Mouse (Mus musculus): ENCODE data around the gene Mfap1b. TPM values are rescaled to one million over a fixed set of nuclear protein-coding genes. Genes with fewer than 3 reads are reported as not detected.
A peak's percentile ranks its signal among the peaks of the same experiment; 100 is the strongest.

Gene Mfap1b
- polyA plus RNA-seq, 1 experiment, result 4.5 TPM

DNA sequence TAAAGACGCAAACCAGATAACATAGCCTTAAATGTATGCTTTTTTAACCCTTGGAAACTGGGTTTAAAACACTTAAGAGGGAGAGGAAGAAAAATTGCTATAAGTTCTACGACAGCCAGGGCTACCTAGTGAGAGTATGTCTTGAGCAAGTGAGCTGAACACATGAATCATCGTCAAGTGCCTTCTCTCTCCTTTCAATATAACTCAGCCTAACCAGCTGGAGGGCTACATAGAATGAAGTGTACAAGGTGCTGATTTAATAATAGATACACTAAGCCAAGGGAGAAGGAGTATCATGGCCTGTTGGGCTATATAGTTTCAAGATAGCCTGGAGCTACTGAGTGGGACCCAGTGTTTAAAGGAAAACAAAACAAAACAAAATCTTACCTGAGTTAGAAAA, 55.4 kb downstream of the Mfap1b start:
- Histone ChIP-seq H3K4me3 (ENCODE audit: control insufficient read depth, low read depth, low read length) (no peak overlapping the region), H3K36me3 (ENCODE audit: control insufficient read depth, insufficient read depth, low read length) (no peaks in the 10 kb centered on the region; the same call in 1 of the 2 replicates), H3K4me1 (ENCODE audit: control insufficient read depth, insufficient read depth, low read length) (peaks cover 2% of the 10 kb centered on the region; the same call in 1 of the 2 replicates), H3K27me3 (ENCODE audit: control insufficient read depth, insufficient read depth, low read length) (no peaks in the 10 kb centered on the region), H3K27ac (ENCODE audit: control insufficient read depth, insufficient read depth, low read depth, low read length) (no peak overlapping the region)
- TF ChIP-seq POLR2A (IDR thresholded peaks at IDR 0.05; ENCODE audit: control insufficient read depth, low read depth, low read length) (no peak), CTCF (IDR thresholded peaks at IDR 0.05; ENCODE audit: control insufficient read depth, insufficient read depth, insufficient replicate concordance, low read depth, low read length) (no peak)

DNA sequence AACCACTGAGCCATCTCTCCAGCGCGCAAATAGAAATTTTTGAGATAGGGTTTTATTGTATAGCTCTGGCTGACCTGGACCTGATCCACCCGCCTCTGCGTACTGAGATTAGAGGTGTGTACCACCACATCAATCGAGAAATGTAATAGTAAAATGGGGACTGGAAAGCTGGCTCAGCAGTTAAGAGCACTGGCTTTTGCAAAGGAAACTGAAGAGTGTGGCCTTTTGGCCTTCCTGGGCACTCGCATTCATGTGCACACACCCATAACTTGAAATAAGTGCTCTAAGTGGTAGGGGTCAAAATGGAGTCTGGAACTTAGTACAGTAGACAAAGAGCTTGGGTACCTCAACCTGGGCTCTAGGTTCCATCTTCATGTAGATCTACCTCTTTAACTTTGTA, 57.5 kb downstream of the Mfap1b start:
- H3K4me1 ChIP-seq (ENCODE audit: control insufficient read depth, insufficient read depth, low read length), result peaks cover 4% of the 10 kb centered on the region; the same call in 1 of the 2 replicates
- H3K4me3 ChIP-seq (ENCODE audit: control insufficient read depth, low read depth, low read length), result no peak overlapping the region
- H3K36me3 ChIP-seq (ENCODE audit: control insufficient read depth, insufficient read depth, low read length), result peaks cover 4% of the 10 kb centered on the region; the same call in 1 of the 2 replicates
- no peaks in the 10 kb centered on the region for H3K27me3 ChIP-seq (ENCODE audit: control insufficient read depth, insufficient read depth, low read length)
- H3K27ac ChIP-seq (ENCODE audit: control insufficient read depth, insufficient read depth, low read depth, low read length), result no peak overlapping the region
- TF ChIP-seq CTCF (IDR thresholded peaks at IDR 0.05; ENCODE audit: control insufficient read depth, insufficient read depth, insufficient replicate concordance, low read depth, low read length), result no peak
- no peak for TF ChIP-seq POLR2A (IDR thresholded peaks at IDR 0.05; ENCODE audit: control insufficient read depth, low read depth, low read length)

DNA sequence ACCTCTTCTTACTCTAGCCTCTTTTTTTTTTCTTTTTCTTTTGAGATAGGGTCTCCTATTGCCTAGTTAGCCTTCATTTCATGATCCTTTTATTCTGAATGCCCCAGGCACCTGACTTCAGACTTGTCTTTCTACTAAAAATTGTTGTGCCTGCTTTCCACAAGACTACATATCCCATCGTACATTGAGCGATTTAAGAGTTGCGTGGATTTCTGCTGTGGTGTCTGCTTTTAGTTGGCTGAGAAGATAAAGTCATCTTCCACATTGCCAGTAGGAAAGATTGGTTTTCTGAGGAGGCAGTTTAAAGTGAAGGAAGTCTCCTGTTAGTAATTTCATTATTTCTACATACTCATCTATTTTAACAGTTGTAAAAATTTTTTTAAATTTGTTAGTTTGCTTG, 58.3 kb downstream of the Mfap1b start:
- Histone ChIP-seq H3K4me3 (ENCODE audit: control insufficient read depth, low read depth, low read length) (no peak overlapping the region), H3K4me1 (ENCODE audit: control insufficient read depth, insufficient read depth, low read length) (peaks cover 4% of the 10 kb centered on the region; the same call in 1 of the 2 replicates), H3K27ac (ENCODE audit: control insufficient read depth, insufficient read depth, low read depth, low read length) (no peak overlapping the region), H3K36me3 (ENCODE audit: control insufficient read depth, insufficient read depth, low read length) (peaks cover 4% of the 10 kb centered on the region; the same call in 1 of the 2 replicates), H3K27me3 (ENCODE audit: control insufficient read depth, insufficient read depth, low read length) (no peaks in the 10 kb centered on the region)
- TF ChIP-seq CTCF (IDR thresholded peaks at IDR 0.05; ENCODE audit: control insufficient read depth, insufficient read depth, insufficient replicate concordance, low read depth, low read length), result no peak
- no peak for TF ChIP-seq POLR2A (IDR thresholded peaks at IDR 0.05; ENCODE audit: control insufficient read depth, low read depth, low read length)

DNA sequence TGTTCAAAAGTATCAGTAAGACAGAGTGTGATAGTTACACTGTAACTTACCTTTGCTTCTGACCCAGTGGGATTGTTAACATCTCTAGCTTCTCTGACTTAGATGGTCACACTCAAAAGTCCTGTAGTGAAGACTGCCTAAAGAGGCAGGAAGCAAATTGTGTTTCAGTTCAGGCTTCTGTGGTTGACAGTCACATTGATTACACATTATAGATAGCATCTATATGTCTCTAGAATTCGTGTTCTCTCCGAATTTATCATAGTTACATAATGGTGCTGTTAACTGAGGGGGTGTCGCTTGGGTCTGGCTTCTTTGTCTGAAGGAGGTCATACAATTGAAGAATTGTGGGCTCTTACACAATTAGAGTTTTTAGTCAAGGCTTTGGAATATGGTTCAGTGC, 58.8 kb downstream of the Mfap1b start:
- H3K27me3 ChIP-seq (ENCODE audit: control insufficient read depth, insufficient read depth, low read length), result no peaks in the 10 kb centered on the region
- no peak for TF ChIP-seq POLR2A (IDR thresholded peaks at IDR 0.05; ENCODE audit: control insufficient read depth, low read depth, low read length)
- TF ChIP-seq CTCF (IDR thresholded peaks at IDR 0.05; ENCODE audit: control insufficient read depth, insufficient read depth, insufficient replicate concordance, low read depth, low read length), result no peak
- no peak overlapping the region; the same call in 1 of the 2 replicates for H3K4me3 ChIP-seq (ENCODE audit: control insufficient read depth, low read depth, low read length)
- H3K27ac ChIP-seq (ENCODE audit: control insufficient read depth, insufficient read depth, low read depth, low read length), result no peak overlapping the region
- peaks cover 4% of the 10 kb centered on the region for H3K4me1 ChIP-seq (ENCODE audit: control insufficient read depth, insufficient read depth, low read length)
- H3K36me3 ChIP-seq (ENCODE audit: control insufficient read depth, insufficient read depth, low read length), result peaks cover 6% of the 10 kb centered on the region

DNA sequence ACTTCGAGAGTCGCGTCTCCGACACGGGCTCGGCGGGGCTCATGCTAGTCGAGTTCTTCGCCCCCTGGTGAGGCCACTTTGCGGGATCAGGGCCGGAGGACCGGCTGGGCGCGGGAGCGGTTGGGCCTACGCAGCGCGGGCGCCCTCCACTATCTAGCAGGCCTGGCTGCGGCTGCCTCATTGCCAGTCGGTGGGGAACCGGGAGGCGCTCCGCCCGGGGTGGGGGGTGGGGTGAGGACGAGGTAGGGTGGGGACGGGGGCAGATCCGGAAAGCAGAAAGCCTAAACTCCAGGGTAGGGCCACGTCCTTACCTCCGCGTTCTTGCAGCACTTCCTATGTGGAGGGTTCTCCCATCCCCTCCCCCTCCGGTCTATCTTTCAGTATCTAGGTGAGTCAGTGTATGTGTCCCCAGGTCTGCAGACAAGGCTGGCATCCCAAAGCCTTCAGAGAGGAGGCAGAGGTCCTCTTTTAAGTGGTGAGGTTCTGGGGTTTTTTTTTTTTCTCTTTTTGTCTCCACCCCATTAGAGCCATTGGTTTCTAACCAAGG, 59.7 kb downstream of the Mfap1b start:
- H3K27me3 ChIP-seq (ENCODE audit: control insufficient read depth, insufficient read depth, low read length), result no peaks in the 10 kb centered on the region
- peak overlapping the region; percentile 97 for H3K4me3 ChIP-seq (ENCODE audit: control insufficient read depth, low read depth, low read length)
- H3K4me1 ChIP-seq (ENCODE audit: control insufficient read depth, insufficient read depth, low read length), result peaks cover 4% of the 10 kb centered on the region
- H3K36me3 ChIP-seq (ENCODE audit: control insufficient read depth, insufficient read depth, low read length), result peaks cover 6% of the 10 kb centered on the region
- TF ChIP-seq POLR2A (IDR thresholded peaks at IDR 0.05; ENCODE audit: control insufficient read depth, low read depth, low read length), result no peak
- TF ChIP-seq CTCF (IDR thresholded peaks at IDR 0.05; ENCODE audit: control insufficient read depth, insufficient read depth, insufficient replicate concordance, low read depth, low read length), result no peak
- H3K27ac ChIP-seq (ENCODE audit: control insufficient read depth, insufficient read depth, low read depth, low read length), result peak overlapping the region; percentile 97

DNA sequence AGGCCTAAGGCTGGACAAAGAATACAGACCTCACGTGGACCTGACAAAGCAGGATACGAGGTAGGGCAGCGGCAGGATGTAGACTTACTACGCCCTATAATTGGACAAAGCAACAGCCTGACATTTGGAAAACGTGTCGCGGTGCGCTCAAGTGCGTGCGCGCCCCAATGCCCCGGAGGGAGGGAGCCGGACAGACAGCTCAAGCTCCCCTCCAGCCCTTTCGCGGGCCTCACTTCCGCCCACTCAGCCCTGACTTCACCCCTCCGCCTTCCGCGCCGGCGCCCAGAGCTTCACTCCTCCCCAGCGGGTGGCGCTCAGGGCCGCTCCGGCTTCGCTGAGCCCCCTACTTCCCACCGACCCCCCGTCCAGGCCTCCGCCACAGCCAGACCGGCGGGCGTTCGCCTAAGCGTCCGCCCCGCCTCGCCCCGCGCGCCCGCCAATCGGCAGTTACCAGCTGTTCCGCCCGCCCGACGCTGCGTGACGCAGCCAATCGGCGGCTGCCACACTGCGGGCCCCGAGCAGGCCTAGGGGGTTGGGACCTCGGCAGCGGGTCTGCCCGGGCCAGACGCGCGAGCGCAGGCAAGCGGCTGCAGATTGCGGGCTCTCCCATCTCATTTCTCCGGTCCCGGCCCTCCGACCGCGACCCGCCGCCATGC, 60.4 kb downstream of the Mfap1b start, which contains the start of the genes Pdia3 and Catsper2:
Pdia3 (plus strand) TSS at position 389 of the 656 bp plus-strand sequence.
Catsper2 (minus strand) TSS at position 406 of the 656 bp plus-strand sequence.
- Histone ChIP-seq H3K27me3 (ENCODE audit: control insufficient read depth, insufficient read depth, low read length) (no peaks in the 10 kb centered on the region), H3K4me1 (ENCODE audit: control insufficient read depth, insufficient read depth, low read length) (peaks cover 4% of the 10 kb centered on the region), H3K36me3 (ENCODE audit: control insufficient read depth, insufficient read depth, low read length) (peaks cover 6% of the 10 kb centered on the region), H3K27ac (ENCODE audit: control insufficient read depth, insufficient read depth, low read depth, low read length) (peak within 1 kb of the TSS; percentile 97), H3K4me3 (ENCODE audit: control insufficient read depth, low read depth, low read length) (peak within 1 kb of the TSS; percentile 97)
- no peak for TF ChIP-seq CTCF (IDR thresholded peaks at IDR 0.05; ENCODE audit: control insufficient read depth, insufficient read depth, insufficient replicate concordance, low read depth, low read length)
- TF ChIP-seq POLR2A (IDR thresholded peaks at IDR 0.05; ENCODE audit: control insufficient read depth, low read depth, low read length), result peak; percentile 94

DNA sequence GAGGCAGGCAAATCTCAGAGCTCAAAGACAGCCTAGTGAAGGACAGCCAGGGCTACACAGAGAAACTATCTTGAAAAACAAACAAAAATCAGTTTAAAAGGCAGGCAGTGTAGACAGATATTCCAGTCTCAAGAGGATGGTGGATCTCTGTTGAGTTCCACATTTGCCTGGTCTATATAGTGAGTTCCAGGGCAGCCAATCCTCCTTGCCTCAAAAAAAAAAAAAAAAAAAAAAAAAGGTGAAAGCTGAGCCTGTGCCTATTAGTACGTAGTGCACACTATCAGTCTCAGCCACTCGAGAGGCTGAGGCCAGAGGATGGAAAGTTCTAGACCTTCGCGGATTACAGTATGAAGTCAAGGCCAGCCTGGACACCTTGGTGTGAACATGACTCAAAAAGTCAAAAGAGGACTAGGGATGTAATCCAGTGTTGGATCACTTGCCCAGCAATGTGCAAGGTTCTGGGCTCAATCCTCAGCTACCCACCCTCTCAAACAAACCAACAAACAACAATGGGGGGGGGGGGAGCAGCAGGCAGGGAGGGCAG, 61.0 kb downstream of the Mfap1b start:
- Histone ChIP-seq H3K27ac (ENCODE audit: control insufficient read depth, insufficient read depth, low read depth, low read length) (peak overlapping the region; percentile 92), H3K36me3 (ENCODE audit: control insufficient read depth, insufficient read depth, low read length) (peaks cover 6% of the 10 kb centered on the region), H3K4me1 (ENCODE audit: control insufficient read depth, insufficient read depth, low read length) (peaks cover 4% of the 10 kb centered on the region), H3K4me3 (ENCODE audit: control insufficient read depth, low read depth, low read length) (peak overlapping the region; percentile 97), H3K27me3 (ENCODE audit: control insufficient read depth, insufficient read depth, low read length) (no peaks in the 10 kb centered on the region)
- TF ChIP-seq POLR2A (IDR thresholded peaks at IDR 0.05; ENCODE audit: control insufficient read depth, low read depth, low read length) (no peak), CTCF (IDR thresholded peaks at IDR 0.05; ENCODE audit: control insufficient read depth, insufficient read depth, insufficient replicate concordance, low read depth, low read length) (no peak)

Other genes with a start within 250 kb of the Mfap1b start
- 57.6 and 58.2 TPM in 2 replicates for gene Trp53bp1, start 202.7 kb downstream of the Mfap1b start, polyA plus RNA-seq (2012; rRNA removed)
- gene Map1a, start 184.5 kb downstream of the Mfap1b start, polyA plus RNA-seq (2012; rRNA removed), result 1.2 and 1.6 TPM in 2 replicates
- gene Ppip5k1, start 118.7 kb downstream of the Mfap1b start, polyA plus RNA-seq (2012; rRNA removed), result 29.7 and 33.1 TPM in 2 replicates
- 0.31 and 1.1 TPM in 2 replicates for gene Ckmt1, start 116.4 kb downstream of the Mfap1b start, polyA plus RNA-seq (2012; rRNA removed)
- 0.11 and 0.12 TPM in 2 replicates for gene Strc, start 86.9 kb downstream of the Mfap1b start, polyA plus RNA-seq (2012; rRNA removed)
- gene Pdia3, start 60.3 kb downstream of the Mfap1b start, polyA plus RNA-seq (2012; rRNA removed), result 223 and 230 TPM in 2 replicates
- 111 and 151 TPM in 2 replicates for gene Catsper2, start 60.3 kb downstream of the Mfap1b start, polyA plus RNA-seq (2012; rRNA removed)
- 4.9 and 5.8 TPM in 2 replicates for gene Ell3, start 29.8 kb downstream of the Mfap1b start, polyA plus RNA-seq (2012; rRNA removed)
- gene Serf2, start 24.9 kb downstream of the Mfap1b start, polyA plus RNA-seq (2012; rRNA removed), result 192 and 208 TPM in 2 replicates
- 6.6 and 12.2 TPM in 2 replicates for gene Hypk, start 20.8 kb downstream of the Mfap1b start, polyA plus RNA-seq (2012; rRNA removed)
- 3.1 and 4.4 TPM in 2 replicates for gene Serinc4, start 17.3 kb downstream of the Mfap1b start, polyA plus RNA-seq (2012; rRNA removed)
- 3.3 and 4.1 TPM in 2 replicates for gene Mfap1a, start 32.6 kb upstream of the Mfap1b start, polyA plus RNA-seq (2012; rRNA removed)
- 1.7 TPM in 2 replicates for gene Wdr76, start 32.7 kb upstream of the Mfap1b start, polyA plus RNA-seq (2012; rRNA removed)

All from testis, adult 2 months (tissue).